In genomic region chr4:152009076-152010051, GRCm38 (mm10) we compare ENCODE assay signal across 8 mouse cellular contexts. TPM values are rescaled to one million over a fixed set of nuclear protein-coding genes. Genes with fewer than 3 reads are reported as not detected.
DNase-seq lines count a peak whose midpoint lies in the region; ATAC-seq lines count a peak whose summit lies in the region.

No protein-coding gene starts in this region.

- ATAC-seq in CD4-positive, CD25-positive, alpha-beta regulatory T cell, adult 4 months: peak; percentile 60
- peak; percentile 48 for ATAC-seq in embryonic facial prominence, embryonic 13.5 days (ENCODE audit: insufficient number of reproducible peaks, insufficient read depth, low FRiP score, low TSS enrichment, low read depth)
- peak; percentile 45 for ATAC-seq in heart, embryonic 13.5 days (ENCODE audit: extremely low read depth, insufficient number of reproducible peaks, low FRiP score, low TSS enrichment)
- peak; percentile 82 for ATAC-seq in lung, embryonic 15.5 days (ENCODE audit: borderline replicate concordance, extremely low read depth, low FRiP score, low TSS enrichment)

- under 1% methylated on average over 115 of the region's 115 CpGs for WGBS in embryonic facial prominence, embryonic 13.5 days
- under 1% methylated on average over 111 of the region's 115 CpGs for WGBS in heart, embryonic 13.5 days
- WGBS in lung, embryonic 15.5 days: 1% methylated on average over 111 of the region's 115 CpGs

- DNase-seq in adrenal gland, postnatal 10 days: peak; percentile 77
- peak; percentile 74 to 76 for DNase-seq in layer of hippocampus, postnatal 10 days (ENCODE audit: low spot score in 2 of 2)
- DNase-seq in retina, postnatal 1 day: peak; percentile 73
- DNase-seq in urinary bladder, postnatal 14 days (ENCODE audit: low spot score): peak; percentile 54

- no peaks in the 10 kb centered on the region for H3K9me3 ChIP-seq in embryonic facial prominence, embryonic 13.5 days
- no peaks in the 10 kb centered on the region for H3K9me3 ChIP-seq in heart, embryonic 13.5 days
- H3K9me3 ChIP-seq in lung, embryonic 15.5 days: no peaks in the 10 kb centered on the region

- H3K4me2 ChIP-seq in embryonic facial prominence, embryonic 13.5 days: peak overlapping the region; percentile 100
- peak overlapping the region; percentile 99 for H3K4me2 ChIP-seq in heart, embryonic 13.5 days
- peak overlapping the region; percentile 99 for H3K4me2 ChIP-seq in lung, embryonic 15.5 days

- peak overlapping the region; percentile 75 for H3K4me3 ChIP-seq in embryonic facial prominence, embryonic 13.5 days
- H3K4me3 ChIP-seq in heart, embryonic 13.5 days: peak overlapping the region; percentile 87
- peak overlapping the region; percentile 61 for H3K4me3 ChIP-seq in lung, embryonic 15.5 days

- peak overlapping the region; percentile 88 for H3K27ac ChIP-seq in embryonic facial prominence, embryonic 13.5 days
- peak overlapping the region; percentile 95 for H3K27ac ChIP-seq in heart, embryonic 13.5 days (replicated peaks)
- peak overlapping the region; percentile 95 for H3K27ac ChIP-seq in lung, embryonic 15.5 days

- peaks cover 24% of the 10 kb centered on the region for H3K36me3 ChIP-seq in embryonic facial prominence, embryonic 13.5 days
- peaks cover 31% of the 10 kb centered on the region for H3K36me3 ChIP-seq in heart, embryonic 13.5 days
- H3K36me3 ChIP-seq in lung, embryonic 15.5 days: peaks cover 18% of the 10 kb centered on the region

- H3K27me3 ChIP-seq in embryonic facial prominence, embryonic 13.5 days: peaks cover 14% of the 10 kb centered on the region
- no peaks in the 10 kb centered on the region for H3K27me3 ChIP-seq in heart, embryonic 13.5 days (replicated peaks)
- H3K27me3 ChIP-seq in lung, embryonic 15.5 days: no peaks in the 10 kb centered on the region

- peaks cover 44% of the 10 kb centered on the region for H3K4me1 ChIP-seq in embryonic facial prominence, embryonic 13.5 days
- peaks cover 62% of the 10 kb centered on the region for H3K4me1 ChIP-seq in heart, embryonic 13.5 days
- peaks cover 51% of the 10 kb centered on the region for H3K4me1 ChIP-seq in lung, embryonic 15.5 days

- peak overlapping the region; percentile 78 for H3K9ac ChIP-seq in embryonic facial prominence, embryonic 13.5 days
- peak overlapping the region; percentile 94 for H3K9ac ChIP-seq in heart, embryonic 13.5 days
- peak overlapping the region; percentile 54 for H3K9ac ChIP-seq in lung, embryonic 15.5 days

RNA-seq across cellular contexts. Expression of gene Klhl21, which starts 0.8 kb away (rescaled TPM):
- polyA plus RNA-seq in CD4-positive, CD25-positive, alpha-beta regulatory T cell, adult 4 months (2017; shearing (Covaris generic)): 1 to 10 TPM; 4.0 to 4.4 TPM
- total RNA-seq in adrenal gland, postnatal 10 days (2021): 10 to 100 TPM; 17.8 to 21.4 TPM
- 10.1 TPM in 2 replicates for polyA plus RNA-seq in embryonic facial prominence, embryonic 13.5 days (2015; fragmentation: Nextera tagmentation; extraction: Ambion mirVana)
- polyA plus RNA-seq in heart, embryonic 13.5 days (2015; fragmentation: Nextera tagmentation; extraction: Ambion mirVana): 23.2 and 25.9 TPM in 2 replicates
- total RNA-seq in layer of hippocampus, postnatal 10 days (2021): 10 to 100 TPM; 14.6 to 15.1 TPM
- 15.3 and 16.1 TPM in 2 replicates for polyA plus RNA-seq in lung, embryonic 15.5 days (2015; fragmentation: Nextera tagmentation; extraction: Ambion mirVana)

RNA-seq across cellular contexts. Expression of gene Phf13, which starts 13.3 kb away (rescaled TPM):
- polyA plus RNA-seq in CD4-positive, CD25-positive, alpha-beta regulatory T cell, adult 4 months (2017; shearing (Covaris generic)): 1 to 10 TPM; 1.8 to 5.0 TPM
- 10 to 100 TPM; 16.4 to 17.8 TPM for total RNA-seq in adrenal gland, postnatal 10 days (2021)
- polyA plus RNA-seq in embryonic facial prominence, embryonic 13.5 days (2015; fragmentation: Nextera tagmentation; extraction: Ambion mirVana): 38.0 and 38.1 TPM in 2 replicates
- polyA plus RNA-seq in heart, embryonic 13.5 days (2015; fragmentation: Nextera tagmentation; extraction: Ambion mirVana): 17.8 and 18.3 TPM in 2 replicates
- 10 to 100 TPM; 15.2 to 16.6 TPM for total RNA-seq in layer of hippocampus, postnatal 10 days (2021)
- 28.5 and 29.7 TPM in 2 replicates for polyA plus RNA-seq in lung, embryonic 15.5 days (2015; fragmentation: Nextera tagmentation; extraction: Ambion mirVana)

RNA-seq across cellular contexts. Expression of gene Zbtb48, which starts 18.1 kb away (rescaled TPM):
- polyA plus RNA-seq in CD4-positive, CD25-positive, alpha-beta regulatory T cell, adult 4 months (2017; shearing (Covaris generic)): 10 to 100 TPM; 19.9 to 26.7 TPM
- total RNA-seq in adrenal gland, postnatal 10 days (2021): 1 to 10 TPM; 7.2 to 9.6 TPM
- polyA plus RNA-seq in embryonic facial prominence, embryonic 13.5 days (2015; fragmentation: Nextera tagmentation; extraction: Ambion mirVana): 17.5 and 22.9 TPM in 2 replicates
- 10.0 and 11.6 TPM in 2 replicates for polyA plus RNA-seq in heart, embryonic 13.5 days (2015; fragmentation: Nextera tagmentation; extraction: Ambion mirVana)
- 10 to 100 TPM; 11.9 to 14.8 TPM for total RNA-seq in layer of hippocampus, postnatal 10 days (2021)
- polyA plus RNA-seq in lung, embryonic 15.5 days (2015; fragmentation: Nextera tagmentation; extraction: Ambion mirVana): 19.0 and 21.2 TPM in 2 replicates

RNA-seq across cellular contexts. Expression of gene Thap3, which starts 20.6 kb away (rescaled TPM):
- 100 to 1,000 TPM; 126 to 167 TPM for polyA plus RNA-seq in CD4-positive, CD25-positive, alpha-beta regulatory T cell, adult 4 months (2017; shearing (Covaris generic))
- total RNA-seq in adrenal gland, postnatal 10 days (2021): 10 to 100 TPM; 15.3 to 27.0 TPM
- polyA plus RNA-seq in embryonic facial prominence, embryonic 13.5 days (2015; fragmentation: Nextera tagmentation; extraction: Ambion mirVana): 56.3 and 61.2 TPM in 2 replicates
- polyA plus RNA-seq in heart, embryonic 13.5 days (2015; fragmentation: Nextera tagmentation; extraction: Ambion mirVana): 26.1 and 28.0 TPM in 2 replicates
- 10 to 100 TPM; 22.8 to 34.2 TPM for total RNA-seq in layer of hippocampus, postnatal 10 days (2021)
- polyA plus RNA-seq in lung, embryonic 15.5 days (2015; fragmentation: Nextera tagmentation; extraction: Ambion mirVana): 40.7 and 41.1 TPM in 2 replicates

RNA-seq across cellular contexts. Expression of gene Tas1r1, which starts 29.0 kb away (rescaled TPM):
- polyA plus RNA-seq in CD4-positive, CD25-positive, alpha-beta regulatory T cell, adult 4 months (2017; shearing (Covaris generic)): not detected
- not detected for total RNA-seq in adrenal gland, postnatal 10 days (2021)
- polyA plus RNA-seq in embryonic facial prominence, embryonic 13.5 days (2015; fragmentation: Nextera tagmentation; extraction: Ambion mirVana): 0.55 and 0.59 TPM in 2 replicates
- 0.11 TPM in 1 of 2 replicates, not detected in the other for polyA plus RNA-seq in heart, embryonic 13.5 days (2015; fragmentation: Nextera tagmentation; extraction: Ambion mirVana)
- total RNA-seq in layer of hippocampus, postnatal 10 days (2021): under 1 TPM; 0.37 to 0.45 TPM
- 0.40 and 0.42 TPM in 2 replicates for polyA plus RNA-seq in lung, embryonic 15.5 days (2015; fragmentation: Nextera tagmentation; extraction: Ambion mirVana)

Comparison
In these comparisons a context has a peak if more than half of its experiments do, and no peak if none do; other contexts are left out.
1. Peak in every context shown above with its lines: DNase-seq, ATAC-seq, H3K4me3 ChIP-seq and H3K27ac ChIP-seq.